16 mouse cellular contexts compared by ENCODE assay signal in genomic region chr15:91047627-91048026, GRCm38 (mm10). TPM values are rescaled to one million over a fixed set of nuclear protein-coding genes. Genes with fewer than 3 reads are reported as not detected.
DNase-seq lines count a peak whose midpoint lies in the region; ATAC-seq and TF ChIP-seq lines count a peak whose summit lies in the region.
"Had no signal": no experiment of that assay in that cellular context is flagged by ENCODE, and none has a peak within 500 bp of the region (broad histone marks: within the 10 kb centered on the region; RNA-seq: fewer than 3 reads in every experiment).

No protein-coding gene starts in this region.

- H3K27me3 ChIP-seq in forebrain, embryonic 13.5 days, result no peaks in the 10 kb centered on the region
- no peaks in the 10 kb centered on the region for H3K27me3 ChIP-seq in hindbrain, embryonic 15.5 days
- no peaks in the 10 kb centered on the region for H3K27me3 ChIP-seq in midbrain, postnatal 0 days (ENCODE audit: insufficient read depth, low read length)
- H3K27me3 ChIP-seq in intestine, embryonic 16.5 days (replicated peaks; ENCODE audit: control insufficient read depth, insufficient read depth, low read length), result no peaks in the 10 kb centered on the region
- H3K27me3 ChIP-seq: embryonic facial prominence, embryonic 13.5 days; heart, embryonic 12.5 days; kidney, embryonic 15.5 days had no signal

- peak overlapping the region; percentile 69 for H3K4me2 ChIP-seq in forebrain, embryonic 13.5 days
- peak overlapping the region; percentile 59 for H3K4me2 ChIP-seq in hindbrain, embryonic 15.5 days
- H3K4me2 ChIP-seq in midbrain, postnatal 0 days (ENCODE audit: low read depth, low read length, poor library complexity, severe bottlenecking), result peak overlapping the region; percentile 74
- no peak overlapping the region for H3K4me2 ChIP-seq in intestine, embryonic 16.5 days (ENCODE audit: low read depth, low read length)
- H3K4me2 ChIP-seq: liver, embryonic 13.5 days had no signal

- peaks cover 3% of the 10 kb centered on the region for H3K4me1 ChIP-seq in cortical plate, adult 2 months (ENCODE audit: control insufficient read depth, insufficient read depth, low read length)
- H3K4me1 ChIP-seq in forebrain, embryonic 13.5 days, result peaks cover 39% of the 10 kb centered on the region
- H3K4me1 ChIP-seq in hindbrain, embryonic 15.5 days (replicated peaks), result peaks cover 31% of the 10 kb centered on the region
- 0 out of 2 replicates have a peak, but pooled peaks cover 6% of the 10 kb centered on the region for H3K4me1 ChIP-seq in midbrain, postnatal 0 days (ENCODE audit: insufficient read depth, low read length)
- H3K4me1 ChIP-seq in intestine, embryonic 16.5 days (ENCODE audit: control insufficient read depth, insufficient read depth, low read length), result 0 out of 2 replicates have a peak, but pooled peaks cover 5% of the 10 kb centered on the region
- H3K4me1 ChIP-seq: embryonic facial prominence, embryonic 13.5 days; heart, embryonic 12.5 days had no signal

- no peaks in the 10 kb centered on the region for H3K9me3 ChIP-seq in forebrain, embryonic 13.5 days (replicated peaks)
- H3K9me3 ChIP-seq in hindbrain, embryonic 15.5 days, result no peaks in the 10 kb centered on the region
- no peaks in the 10 kb centered on the region for H3K9me3 ChIP-seq in midbrain, postnatal 0 days (ENCODE audit: low read length)
- no peaks in the 10 kb centered on the region for H3K9me3 ChIP-seq in intestine, embryonic 16.5 days (ENCODE audit: control insufficient read depth, low read length)
- H3K9me3 ChIP-seq: embryonic facial prominence, embryonic 13.5 days; heart, embryonic 12.5 days; kidney, embryonic 15.5 days; liver, embryonic 13.5 days had no signal

- H3K27ac ChIP-seq in cortical plate, adult 2 months (ENCODE audit: insufficient read depth, low read length), result no peak overlapping the region
- peak overlapping the region; percentile 10; the same call in 1 of the 2 replicates for H3K27ac ChIP-seq in forebrain, embryonic 13.5 days
- peak overlapping the region; percentile 42; the same call in 1 of the 2 replicates for H3K27ac ChIP-seq in hindbrain, embryonic 15.5 days (replicated peaks)
- no peak overlapping the region for H3K27ac ChIP-seq in midbrain, postnatal 0 days (ENCODE audit: low read depth, low read length)
- H3K27ac ChIP-seq in intestine, embryonic 16.5 days (ENCODE audit: low read length), result no peak overlapping the region
- H3K27ac ChIP-seq: embryonic facial prominence, embryonic 13.5 days; kidney, embryonic 15.5 days; liver, embryonic 13.5 days had no signal

- H3K9ac ChIP-seq in forebrain, embryonic 13.5 days, result peak overlapping the region; percentile 61
- peak overlapping the region; percentile 27; the same call in 1 of the 2 replicates for H3K9ac ChIP-seq in hindbrain, embryonic 15.5 days
- 0 out of 2 replicates have a peak overlapping the region, but pooled peaks have one; percentile 14 for H3K9ac ChIP-seq in midbrain, postnatal 0 days (replicated peaks; ENCODE audit: low read length, poor library complexity, severe bottlenecking)
- H3K9ac ChIP-seq in intestine, embryonic 16.5 days (ENCODE audit: low read depth, low read length), result no peak overlapping the region
- H3K9ac ChIP-seq: embryonic facial prominence, embryonic 13.5 days; heart, embryonic 12.5 days; kidney, embryonic 15.5 days; liver, embryonic 13.5 days had no signal

- no peak for TF ChIP-seq POLR2A in cortical plate, adult 2 months (IDR thresholded peaks at IDR 0.05; ENCODE audit: extremely low read depth, insufficient read depth, low read length)

- no peak for TF ChIP-seq CTCF in cortical plate, adult 2 months (IDR thresholded peaks at IDR 0.05; ENCODE audit: extremely low read depth, insufficient read depth, low read length)
- TF ChIP-seq CTCF in midbrain, postnatal 0 days (IDR thresholded peaks at IDR 0.05), result peak; percentile 57

- H3K36me3 ChIP-seq in forebrain, embryonic 13.5 days (ENCODE audit: poor library complexity, severe bottlenecking), result peaks cover 6% of the 10 kb centered on the region; the same call in 1 of the 2 replicates
- no peaks in the 10 kb centered on the region for H3K36me3 ChIP-seq in hindbrain, embryonic 15.5 days
- no peaks in the 10 kb centered on the region for H3K36me3 ChIP-seq in midbrain, postnatal 0 days (ENCODE audit: insufficient read depth, low read length)
- H3K36me3 ChIP-seq in intestine, embryonic 16.5 days (ENCODE audit: control insufficient read depth, insufficient read depth, low read length), result no peaks in the 10 kb centered on the region
- H3K36me3 ChIP-seq: embryonic facial prominence, embryonic 13.5 days; heart, embryonic 12.5 days; kidney, embryonic 15.5 days; liver, embryonic 13.5 days had no signal

- peak overlapping the region; percentile 99 for H3K4me3 ChIP-seq in cortical plate, adult 2 months (ENCODE audit: insufficient read depth, low read length)
- peak overlapping the region; percentile 91 for H3K4me3 ChIP-seq in forebrain, embryonic 13.5 days
- H3K4me3 ChIP-seq in hindbrain, embryonic 15.5 days, result peak overlapping the region; percentile 34
- peak overlapping the region; percentile 96 for H3K4me3 ChIP-seq in midbrain, postnatal 0 days (ENCODE audit: low read depth, low read length)
- no peak overlapping the region for H3K4me3 ChIP-seq in intestine, embryonic 16.5 days (ENCODE audit: low read length)
- H3K4me3 ChIP-seq: embryonic facial prominence, embryonic 13.5 days; heart, embryonic 12.5 days; kidney, embryonic 15.5 days; liver, embryonic 13.5 days had no signal

- DNase-seq in midbrain, postnatal 0 days (ENCODE audit: low spot score), result peak; percentile 51
- no peak for DNase-seq in right cerebral cortex, adult 18-20 months
- no peak for DNase-seq in urinary bladder, postnatal 25 days (ENCODE audit: low spot score)
- DNase-seq: gastrocnemius, postnatal 36 days; heart, postnatal 4 days; left cerebral cortex, postnatal 4 days; liver, embryonic 13.5 days; lung, postnatal 10 days; thymus, postnatal 25 days had no signal

- 37% methylated on average over 11 of the region's 11 CpGs for WGBS in forebrain, embryonic 13.5 days
- WGBS in hindbrain, embryonic 15.5 days, result 44% methylated on average over 11 of the region's 11 CpGs
- 28% methylated on average over 11 of the region's 11 CpGs for WGBS in midbrain, postnatal 0 days
- 79% methylated on average over 11 of the region's 11 CpGs for WGBS in intestine, embryonic 16.5 days

- no peak for ATAC-seq in forebrain, embryonic 13.5 days
- ATAC-seq in hindbrain, embryonic 15.5 days (ENCODE audit: low FRiP score, low read depth), result no peak
- ATAC-seq in midbrain, postnatal 0 days (ENCODE audit: low FRiP score), result no peak
- no peak for ATAC-seq in intestine, embryonic 16.5 days

RNA-seq across cellular contexts. Expression of gene Kif21a, which starts 2.1 kb away (rescaled TPM):
- polyA plus RNA-seq in cortical plate, adult 2 months (2012; rRNA removed), result 73.1 and 77.5 TPM in 2 replicates
- 54.9 and 56.4 TPM in 2 replicates for polyA plus RNA-seq in forebrain, embryonic 13.5 days (2015; fragmentation: Nextera tagmentation; extraction: Ambion mirVana)
- 42.8 and 47.5 TPM in 2 replicates for polyA plus RNA-seq in hindbrain, embryonic 15.5 days (2015; fragmentation: Nextera tagmentation; extraction: Ambion mirVana)
- 64.9 and 68.7 TPM in 2 replicates for total RNA-seq in midbrain, postnatal 0 days (2014; rRNA removed)
- 28.4 and 33.2 TPM in 2 replicates for polyA plus RNA-seq in midbrain, postnatal 0 days (2015; fragmentation: Nextera tagmentation; extraction: Ambion mirVana)
- 10.6 and 11.2 TPM in 2 replicates for polyA plus RNA-seq in intestine, embryonic 16.5 days (2015; fragmentation: Nextera tagmentation; extraction: Ambion mirVana)

Comparison
In these comparisons a context has a peak if more than half of its experiments do, and no peak if none do; other contexts are left out.
1. H3K27ac ChIP-seq: peak in forebrain, embryonic 13.5 days (single experiment) and hindbrain, embryonic 15.5 days (single experiment); none in cortical plate, adult 2 months (single experiment), midbrain, postnatal 0 days (single experiment) and intestine, embryonic 16.5 days (single experiment).